Mouse (Mus musculus) lung, adult 2 months (tissue): ENCODE measurements around the gene Celsr3. TPM values are rescaled to one million over a fixed set of nuclear protein-coding genes. Genes with fewer than 3 reads are reported as not detected.

Source experiments
- DNase-seq: peaks from one replicate; pipeline ENCODE4 v3.0.0; 2022
- H3K4me1 ChIP-seq: fragments of 200-500 bp; 2 replicates; pipeline ENCODE4 v1.6.1; 2011; ENCODE audit warnings: low read length; ENCODE audit not compliant: control insufficient read depth, insufficient read depth
- H3K4me3 ChIP-seq: fragments of 200-500 bp; replicated peaks from 2 replicates; pipeline ENCODE3; 2011; ENCODE audit warnings: low read depth, mild to moderate bottlenecking, control low read depth, low read length; ENCODE audit errors: extremely low read depth
- CTCF ChIP-seq: fragments of 200-500 bp; IDR thresholded peaks from 2 replicates; pipeline ENCODE4 v1.5.1; 2011; ENCODE audit warnings: mild to moderate bottlenecking, low read length, control low read depth; ENCODE audit not compliant: insufficient read depth
- POLR2A ChIP-seq: fragments of 200-500 bp; IDR thresholded peaks from 2 replicates; pipeline ENCODE4 v1.6.1; 2011; ENCODE audit warnings: low read depth, mild to moderate bottlenecking, control low read depth, low read length, borderline replicate concordance; ENCODE audit errors: extremely low read depth
- WGBS: fragments of 180-500 bp; shearing (Covaris S2); methylation state at CpG from one replicate; pipeline ENCODE4 v1.1.7; 2018; 5-methylcytosine and 5-hydroxymethylcytosine counted together
- polyA plus RNA-seq: library from polyadenylated mRNA; depleted of rRNA; stranded (reverse); fragments of >200 nt; gene quantifications from 2 replicates; pipeline ENCODE4 v1.2.3, GENCODE M21; 2012

Celsr3 gene
- polyA plus RNA-seq, 1 experiment = 0.73 TPM

DNA sequence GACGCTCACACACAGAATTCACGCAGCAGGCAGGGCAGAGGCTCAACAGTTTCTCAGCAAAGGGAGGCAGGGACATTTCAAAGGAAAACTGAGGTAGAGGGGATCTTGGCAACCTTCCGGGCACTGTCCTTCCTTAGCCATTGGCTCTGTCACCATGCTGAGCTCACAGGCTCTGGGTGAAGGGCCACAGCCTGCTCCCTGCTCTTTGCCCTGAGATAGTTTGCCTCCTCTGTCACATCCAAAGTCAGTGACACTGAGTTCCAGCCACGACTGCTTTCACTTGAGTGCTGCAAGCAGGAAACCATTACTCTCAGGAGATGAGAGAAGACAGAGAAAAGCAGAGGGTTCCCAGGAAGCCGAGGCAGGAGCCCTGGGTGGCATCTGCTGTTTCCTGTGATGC lies 6.0 kb upstream of the Celsr3 start:
- Histone ChIP-seq H3K4me3 (no peak overlapping the region), H3K4me1 (no peaks in the 10 kb centered on the region)
- DNase-seq = no peak
- no peak for TF ChIP-seq POLR2A
- TF ChIP-seq CTCF = no peak
- WGBS = 58% methylated on average over 5 of the region's 5 CpGs

GRCm38 (mm10) chr9:108824144-108824685 lies 1.9 kb upstream of the Celsr3 start:
- Histone ChIP-seq H3K4me3 (no peak overlapping the region), H3K4me1 (peaks cover 7% of the 10 kb centered on the region)
- DNase-seq = no peak
- 5% methylated on average over 25 of the region's 25 CpGs for WGBS
- TF ChIP-seq POLR2A (no peak), CTCF (no peak)

GRCm38 (mm10) chr9:108824755-108825413 lies 1.2 kb upstream of the Celsr3 start:
- 3% methylated on average over 31 of the region's 31 CpGs for WGBS

GRCm38 (mm10) chr9:108826700-108827340 lies 700 bp downstream of the Celsr3 start:
- DNase-seq = peak; percentile 84
- 3% methylated on average over 39 of the region's 39 CpGs for WGBS
- peaks cover 11% of the 10 kb centered on the region for H3K4me1 ChIP-seq
- peak overlapping the region; percentile 55 for H3K4me3 ChIP-seq
- TF ChIP-seq CTCF (no peak), POLR2A (no peak)

More at GRCm38 (mm10) chr9:108824755-108825413, 1.2 kb upstream of the Celsr3 start:
- TF ChIP-seq POLR2A (no peak), CTCF (no peak)
- no peak for DNase-seq
- Histone ChIP-seq H3K4me1 (peaks cover 7% of the 10 kb centered on the region), H3K4me3 (no peak overlapping the region)

DNA sequence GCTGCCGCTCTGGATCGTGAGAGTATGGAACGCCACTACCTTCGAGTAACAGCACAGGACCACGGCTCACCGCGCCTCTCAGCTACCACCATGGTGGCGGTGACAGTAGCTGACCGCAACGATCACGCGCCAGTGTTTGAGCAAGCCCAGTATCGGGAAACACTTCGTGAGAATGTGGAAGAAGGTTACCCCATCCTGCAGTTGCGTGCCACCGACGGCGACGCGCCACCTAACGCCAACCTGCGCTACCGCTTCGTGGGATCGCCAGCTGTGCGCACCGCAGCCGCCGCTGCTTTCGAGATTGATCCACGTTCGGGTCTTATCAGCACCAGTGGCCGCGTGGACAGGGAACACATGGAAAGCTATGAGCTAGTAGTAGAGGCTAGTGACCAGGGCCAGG lies 1.3 kb downstream of the Celsr3 start:
- DNase-seq = no peak
- no peak overlapping the region for H3K4me3 ChIP-seq
- TF ChIP-seq POLR2A (no peak), CTCF (no peak)
- 8% methylated on average over 34 of the region's 34 CpGs for WGBS
- peaks cover 15% of the 10 kb centered on the region for H3K4me1 ChIP-seq

DNA sequence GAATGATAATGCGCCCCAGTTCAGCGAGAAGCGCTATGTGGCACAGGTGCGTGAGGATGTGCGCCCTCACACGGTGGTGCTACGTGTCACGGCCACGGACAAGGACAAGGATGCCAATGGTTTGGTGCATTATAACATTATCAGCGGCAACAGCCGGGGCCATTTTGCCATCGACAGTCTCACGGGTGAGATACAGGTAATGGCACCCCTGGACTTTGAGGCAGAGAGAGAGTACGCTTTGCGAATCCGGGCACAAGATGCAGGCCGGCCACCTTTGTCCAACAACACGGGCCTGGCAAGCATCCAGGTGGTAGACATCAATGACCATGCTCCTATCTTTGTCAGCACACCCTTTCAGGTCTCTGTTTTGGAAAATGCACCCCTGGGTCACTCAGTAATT lies 1.8 kb downstream of the Celsr3 start:
- TF ChIP-seq POLR2A (no peak), CTCF (no peak)
- 52% methylated on average over 18 of the region's 18 CpGs for WGBS
- Histone ChIP-seq H3K4me1 (peaks cover 18% of the 10 kb centered on the region), H3K4me3 (no peak overlapping the region)
- DNase-seq = no peak

DNA sequence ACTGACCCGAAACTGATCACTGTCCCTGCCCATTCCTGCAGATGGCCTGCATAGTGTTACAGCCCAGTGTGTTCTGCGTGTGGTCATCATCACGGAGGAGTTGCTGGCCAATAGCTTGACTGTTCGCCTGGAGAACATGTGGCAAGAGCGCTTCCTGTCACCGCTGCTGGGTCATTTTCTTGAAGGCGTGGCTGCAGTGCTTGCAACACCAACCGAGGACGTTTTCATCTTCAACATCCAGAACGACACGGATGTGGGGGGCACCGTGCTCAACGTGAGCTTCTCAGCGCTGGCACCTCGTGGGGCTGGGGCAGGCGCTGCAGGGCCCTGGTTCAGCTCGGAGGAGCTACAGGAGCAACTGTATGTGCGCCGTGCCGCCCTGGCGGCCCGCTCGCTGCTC lies 5.5 kb downstream of the Celsr3 start:
- H3K4me3 ChIP-seq = peak overlapping the region; percentile 56
- TF ChIP-seq POLR2A (no peak), CTCF (no peak)
- WGBS = 4% methylated on average over 23 of the region's 23 CpGs
- peaks cover 18% of the 10 kb centered on the region for H3K4me1 ChIP-seq
- DNase-seq = no peak

DNA sequence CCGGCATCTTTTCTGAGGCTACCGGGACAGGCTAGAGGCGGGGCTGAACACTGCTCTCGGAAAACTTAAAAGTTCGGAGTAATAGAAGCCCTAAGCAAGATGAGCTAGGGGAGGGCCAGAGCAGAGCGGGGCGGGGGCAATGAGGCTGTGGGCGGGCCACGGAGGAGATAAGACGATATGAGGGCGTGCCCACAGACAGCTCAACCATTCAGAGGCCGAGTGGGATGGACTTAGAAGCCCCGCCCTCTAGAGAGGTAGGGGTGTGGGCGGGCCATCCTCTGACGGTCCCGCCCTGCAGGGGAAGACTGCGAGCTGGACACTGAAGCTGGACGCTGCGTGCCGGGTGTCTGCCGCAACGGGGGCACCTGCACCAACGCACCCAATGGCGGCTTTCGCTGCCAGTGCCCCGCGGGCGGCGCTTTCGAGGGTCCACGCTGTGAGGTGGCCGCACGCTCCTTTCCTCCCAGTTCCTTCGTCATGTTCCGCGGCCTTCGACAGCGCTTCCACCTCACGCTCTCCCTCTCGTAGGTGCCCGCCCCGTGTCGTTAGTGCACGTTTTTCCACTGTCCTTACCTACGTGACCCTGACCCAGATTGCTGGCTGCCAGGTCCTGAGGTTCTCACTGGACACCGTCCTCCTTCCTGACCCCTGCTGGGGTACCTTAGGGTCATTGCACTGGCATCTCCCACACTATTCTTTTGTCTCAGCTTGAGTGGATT lies 6.4 kb downstream of the Celsr3 start:
- DNase-seq = peak; percentile 85
- TF ChIP-seq CTCF (no peak), POLR2A (no peak)
- peaks cover 12% of the 10 kb centered on the region for H3K4me1 ChIP-seq
- peak overlapping the region; percentile 56 for H3K4me3 ChIP-seq
- WGBS = 4% methylated on average over 46 of the region's 46 CpGs

DNA sequence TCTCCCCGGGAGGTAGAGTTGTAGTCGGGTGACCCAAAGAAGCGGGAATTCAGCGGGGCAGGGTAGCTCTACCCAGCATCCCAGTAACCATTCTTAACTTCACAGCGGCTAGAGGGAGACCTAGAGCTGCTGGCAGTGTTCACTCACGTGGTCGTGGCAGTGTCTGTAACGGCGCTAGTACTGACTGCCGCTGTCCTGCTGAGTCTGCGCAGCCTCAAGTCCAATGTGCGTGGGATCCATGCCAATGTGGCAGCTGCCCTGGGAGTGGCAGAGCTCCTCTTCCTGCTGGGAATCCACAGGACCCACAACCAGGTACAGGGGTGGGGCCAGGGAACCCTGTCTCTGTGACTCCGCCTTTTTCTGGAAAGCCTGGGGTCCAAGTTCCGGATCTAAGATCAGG lies 16.9 kb downstream of the Celsr3 start:
- H3K4me3 ChIP-seq = no peak overlapping the region
- no peak for DNase-seq
- TF ChIP-seq POLR2A (no peak), CTCF (0 out of 2 replicates have a peak, but pooled peaks have one; percentile 3)
- WGBS = 13% methylated on average over 14 of the region's 14 CpGs
- H3K4me1 ChIP-seq = no peaks in the 10 kb centered on the region
